Mouse (Mus musculus) gastrocnemius, adult 8-10 months (tissue): ENCODE data around the gene Unc5cl. TPM values are rescaled to one million over a fixed set of nuclear protein-coding genes. Genes with fewer than 3 reads are reported as not detected.

Experiments
- DNase-seq, 2 experiments: peaks; one replicate each; pipeline ENCODE4 v3.0.0; 2022; ENCODE audit warnings: low spot score in 2 of 2
- total RNA-seq, 4 experiments: library from RNA; stranded (reverse); gene quantifications; 2 replicates each; pipeline ENCODE4 v1.2.4; 2022

Gene Unc5cl
- total RNA-seq, 4 experiments from 2014 or later = not detected

GRCm38 (mm10) chr17:48539326-48539725 lies 84.6 kb downstream of the Unc5cl start:
- no peak for DNase-seq

GRCm38 (mm10) chr17:48542733-48543132 lies 88.0 kb downstream of the Unc5cl start:
- no peak for DNase-seq

- DNase-seq = no peak
Measured at GRCm38 (mm10) chr17:48543301-48543765, 88.6 kb downstream of the Unc5cl start.

- no peak for DNase-seq
Measured at GRCm38 (mm10) chr17:48544722-48545121, 90.0 kb downstream of the Unc5cl start.

GRCm38 (mm10) chr17:48545223-48545943 lies 90.7 kb downstream of the Unc5cl start:
- no peak for DNase-seq

- DNase-seq = no peak
Measured at GRCm38 (mm10) chr17:48546036-48546435, 91.3 kb downstream of the Unc5cl start.

- DNase-seq = no peak
Measured at GRCm38 (mm10) chr17:48547668-48548067, 93.0 kb downstream of the Unc5cl start.

- DNase-seq = no peak
Measured at GRCm38 (mm10) chr17:48551788-48552531, 97.3 kb downstream of the Unc5cl start.

GRCm38 (mm10) chr17:48552532-48552915 lies 97.8 kb downstream of the Unc5cl start:
- DNase-seq = no peak

- DNase-seq = no peak
Measured at GRCm38 (mm10) chr17:48556223-48556962, 101.7 kb downstream of the Unc5cl start.

GRCm38 (mm10) chr17:48557823-48558715 lies 103.4 kb downstream of the Unc5cl start:
- DNase-seq = no peak

- DNase-seq = no peak
Measured at GRCm38 (mm10) chr17:48564931-48565330, 110.2 kb downstream of the Unc5cl start.

- no peak for DNase-seq
Measured at GRCm38 (mm10) chr17:48569656-48570055, 115.0 kb downstream of the Unc5cl start.

- no peak for DNase-seq
Measured at GRCm38 (mm10) chr17:48581153-48581552, 126.5 kb downstream of the Unc5cl start.

GRCm38 (mm10) chr17:48582486-48582990 lies 127.8 kb downstream of the Unc5cl start:
- no peak for DNase-seq

- no peak for DNase-seq
Measured at GRCm38 (mm10) chr17:48583401-48583800, 128.7 kb downstream of the Unc5cl start.

GRCm38 (mm10) chr17:48585902-48586359 lies 131.2 kb downstream of the Unc5cl start:
- DNase-seq = no peak

- no peak for DNase-seq
Measured at GRCm38 (mm10) chr17:48588674-48589073, 134.0 kb downstream of the Unc5cl start.
